Mouse (Mus musculus) ES-Bruce4 (cell line): Measurements from ENCODE around the gene Greb1.

Experiments
- CTCF ChIP-seq: IDR thresholded peaks from one replicate; pipeline ENCODE4 v1.8.1; 2011; ENCODE audit warnings: low read depth, low read length
- EP300 ChIP-seq: IDR thresholded peaks from 2 replicates; pipeline ENCODE4 v1.6.1; 2011; ENCODE audit warnings: low read depth, low read length; ENCODE audit not compliant: insufficient read depth
- POLR2A ChIP-seq: IDR thresholded peaks from one replicate; pipeline ENCODE4 v1.8.1; 2011; ENCODE audit warnings: low read length; ENCODE audit not compliant: insufficient read depth

DNA sequence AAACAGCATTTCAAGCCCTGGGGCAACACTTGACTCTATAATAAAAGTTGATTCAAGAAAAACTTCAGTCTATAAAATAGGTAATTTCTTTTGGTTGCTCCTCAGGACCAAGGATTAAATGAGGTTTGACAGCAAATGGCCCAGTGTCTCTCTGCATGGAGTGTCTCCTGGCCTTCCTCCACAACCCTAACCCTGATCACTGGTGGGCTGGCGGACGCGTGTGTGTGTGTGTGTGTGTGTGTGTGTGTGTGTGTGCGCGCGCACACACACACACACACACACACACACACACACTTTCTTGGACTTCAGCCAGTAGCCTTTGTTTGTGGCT lies 793 bp downstream of the Greb1 start:
- TF ChIP-seq CTCF = no peak
- no peak for TF ChIP-seq POLR2A
- no peak for TF ChIP-seq EP300
